Mouse (Mus musculus) ES-Bruce4 (cell line): Measurements from ENCODE around the gene Smn1. TPM values are rescaled to one million over a fixed set of nuclear protein-coding genes. Genes with fewer than 3 reads are reported as not detected.
A peak's percentile ranks its signal among the peaks of the same experiment; 100 is the strongest.

ENCODE experiments used
- H3K27ac ChIP-seq: 2 replicates; pipeline ENCODE4 v1.5.1; 2012; ENCODE audit warnings: low read length, inconsistent platforms; ENCODE audit not compliant: insufficient read depth
- H3K27me3 ChIP-seq: 2 replicates; pipeline ENCODE4 v1.6.1; 2012; ENCODE audit warnings: mild to moderate bottlenecking, low read length, inconsistent platforms; ENCODE audit not compliant: control insufficient read depth, poor library complexity, insufficient read depth, severe bottlenecking
- H3K36me3 ChIP-seq: 2 replicates; pipeline ENCODE4 v1.6.1; 2012; ENCODE audit warnings: inconsistent platforms, mild to moderate bottlenecking, low read length, moderate library complexity; ENCODE audit not compliant: control insufficient read depth, poor library complexity, insufficient read depth, severe bottlenecking
- H3K4me1 ChIP-seq: one replicate; pipeline ENCODE4 v1.8.1; 2011; ENCODE audit warnings: low read length; ENCODE audit not compliant: control insufficient read depth, insufficient read depth
- H3K4me3 ChIP-seq: 2 replicates; pipeline ENCODE4 v1.5.1; 2011; ENCODE audit warnings: low read depth, mild to moderate bottlenecking, low read length
- H3K9ac ChIP-seq: 2 replicates; pipeline ENCODE4 v1.6.1; 2012; ENCODE audit warnings: low read depth, mild to moderate bottlenecking, inconsistent platforms; ENCODE audit not compliant: poor library complexity, severe bottlenecking
- H3K9me3 ChIP-seq: replicated peaks from 2 replicates; pipeline ENCODE4 v1.6.1; 2012; ENCODE audit warnings: mild to moderate bottlenecking, low read length, inconsistent platforms; ENCODE audit not compliant: control insufficient read depth, poor library complexity, insufficient read depth, severe bottlenecking
- CTCF ChIP-seq: IDR thresholded peaks from one replicate; pipeline ENCODE4 v1.8.1; 2011; ENCODE audit warnings: low read depth, low read length
- EP300 ChIP-seq: IDR thresholded peaks from 2 replicates; pipeline ENCODE4 v1.6.1; 2011; ENCODE audit warnings: low read depth, low read length; ENCODE audit not compliant: insufficient read depth
- POLR2A ChIP-seq: IDR thresholded peaks from one replicate; pipeline ENCODE4 v1.8.1; 2011; ENCODE audit warnings: low read length; ENCODE audit not compliant: insufficient read depth
- polyA plus RNA-seq: library from polyadenylated mRNA; stranded (reverse); fragments of >200 nt; gene quantifications from 2 replicates; pipeline ENCODE4 v1.2.4, GENCODE M21; 2011; ENCODE audit warnings: low read depth; ENCODE audit not compliant: missing spikeins, insufficient read depth, insufficient read length

Smn1 gene
- 77.7 and 91.2 TPM in 2 replicates for polyA plus RNA-seq

DNA sequence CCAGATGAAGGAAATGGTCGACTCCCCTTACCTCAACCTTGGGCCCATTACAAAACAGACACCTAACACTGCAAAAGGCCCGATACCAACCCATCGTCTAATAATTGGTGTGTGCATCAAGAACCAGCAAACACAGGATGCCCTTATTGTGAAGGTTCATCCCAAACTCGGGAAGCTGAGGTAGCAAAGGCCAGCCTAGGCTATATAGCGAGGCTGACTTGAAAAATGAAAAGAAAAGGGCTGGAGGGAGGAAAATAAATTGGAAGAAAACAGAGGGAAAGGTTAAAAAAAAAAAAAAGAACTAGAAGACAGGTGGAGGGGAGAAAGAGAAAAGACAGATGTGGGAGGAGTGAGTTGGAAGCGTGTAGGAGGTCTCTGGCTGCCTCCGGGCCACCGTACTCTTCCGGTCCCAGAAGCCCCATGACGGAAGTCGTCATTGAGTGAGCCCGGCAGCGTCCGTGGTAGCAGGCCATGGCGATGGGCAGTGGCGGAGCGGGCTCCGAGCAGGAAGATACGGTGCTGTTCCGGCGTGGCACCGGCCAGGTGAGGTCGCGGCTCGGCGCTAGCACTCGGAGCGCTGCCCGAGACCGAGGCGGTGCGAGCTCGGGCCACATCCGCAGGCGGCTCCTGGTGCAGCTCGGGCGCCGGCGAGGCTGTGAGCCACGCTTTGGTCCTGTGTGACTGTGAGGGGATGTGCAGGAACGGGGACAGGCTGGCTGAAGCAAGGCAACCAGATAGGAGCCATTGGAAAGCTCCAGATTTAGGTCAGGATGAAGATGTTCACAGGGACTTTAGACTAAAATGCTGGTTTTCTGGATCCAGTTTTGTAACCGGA lies at the start of gene Smn1:
Gene Smn1 (plus strand): TSS at position 430 of the 835 bp plus-strand sequence.
- peaks cover 23% of the 10 kb centered on the region for H3K36me3 ChIP-seq
- H3K9me3 ChIP-seq, result no peaks in the 10 kb centered on the region
- H3K27me3 ChIP-seq, result no peaks in the 10 kb centered on the region
- no peak within 1 kb of the TSS for H3K27ac ChIP-seq
- H3K4me3 ChIP-seq, result peak within 1 kb of the TSS; percentile 94
- peak within 1 kb of the TSS; percentile 83 for H3K9ac ChIP-seq
- no peaks in the 10 kb centered on the region for H3K4me1 ChIP-seq
- TF ChIP-seq EP300, result 0 out of 2 replicates have a peak, but pooled peaks have one; percentile 33
- TF ChIP-seq POLR2A, result peak; percentile 22
- TF ChIP-seq CTCF, result no peak

GRCm38 (mm10) chr13:100098808-100099207 lies 25.8 kb upstream of the Smn1 start:
- Histone ChIP-seq H3K4me3 (no peak overlapping the region), H3K27ac (no peak overlapping the region), H3K4me1 (peaks cover 1% of the 10 kb centered on the region), H3K9ac (no peak overlapping the region), H3K9me3 (no peaks in the 10 kb centered on the region), H3K27me3 (no peaks in the 10 kb centered on the region), H3K36me3 (peaks cover 35% of the 10 kb centered on the region)
- TF ChIP-seq EP300 (no peak), CTCF (no peak), POLR2A (no peak)

GRCm38 (mm10) chr13:100103052-100103658 lies 21.5 kb upstream of the Smn1 start:
- Histone ChIP-seq H3K36me3 (peaks cover 8% of the 10 kb centered on the region), H3K4me3 (peak overlapping the region; percentile 87), H3K9me3 (no peaks in the 10 kb centered on the region), H3K27ac (no peak overlapping the region), H3K27me3 (no peaks in the 10 kb centered on the region), H3K4me1 (peaks cover 1% of the 10 kb centered on the region), H3K9ac (peak overlapping the region; percentile 88)
- TF ChIP-seq POLR2A (no peak), EP300 (no peak), CTCF (no peak)

DNA sequence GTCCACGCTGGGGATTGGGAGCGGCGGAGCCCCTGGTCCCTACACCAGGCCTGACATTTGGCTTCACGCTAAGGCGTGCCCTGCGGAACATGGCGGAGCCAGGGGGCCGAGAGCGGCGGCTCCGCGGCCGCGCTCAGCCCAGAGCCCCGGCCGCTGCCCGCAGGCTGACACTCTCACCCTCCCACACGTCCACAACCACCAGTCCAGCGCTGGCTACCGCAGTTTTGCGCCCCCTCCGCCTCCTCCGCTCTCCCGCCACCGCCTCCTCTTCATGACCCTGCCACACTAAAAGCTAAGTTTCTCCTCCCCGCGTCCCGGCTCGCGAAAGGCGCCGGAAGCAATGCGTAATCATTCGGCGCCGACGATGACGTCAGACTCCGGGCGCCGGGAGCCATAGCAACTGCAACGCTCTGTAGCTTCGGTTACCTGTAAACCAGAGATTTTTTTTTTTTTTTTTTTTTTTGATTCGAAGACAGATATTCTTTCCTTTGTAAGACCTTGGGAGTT lies 20.9 kb upstream of the Smn1 start, which contains the start of gene Bdp1:
Gene Bdp1 (minus strand): TSS at position 323 of the 507 bp plus-strand sequence.
- H3K9me3 ChIP-seq, result no peaks in the 10 kb centered on the region
- H3K4me3 ChIP-seq, result peak within 1 kb of the TSS; percentile 87
- H3K27ac ChIP-seq, result no peak within 1 kb of the TSS
- peak within 1 kb of the TSS; percentile 88 for H3K9ac ChIP-seq
- H3K4me1 ChIP-seq, result peaks cover 1% of the 10 kb centered on the region
- peaks cover 5% of the 10 kb centered on the region for H3K36me3 ChIP-seq
- 0 out of 2 replicates have a peak, but pooled peaks cover 2% of the 10 kb centered on the region for H3K27me3 ChIP-seq
- TF ChIP-seq POLR2A, result peak; percentile 59
- TF ChIP-seq CTCF, result no peak
- no peak for TF ChIP-seq EP300

DNA sequence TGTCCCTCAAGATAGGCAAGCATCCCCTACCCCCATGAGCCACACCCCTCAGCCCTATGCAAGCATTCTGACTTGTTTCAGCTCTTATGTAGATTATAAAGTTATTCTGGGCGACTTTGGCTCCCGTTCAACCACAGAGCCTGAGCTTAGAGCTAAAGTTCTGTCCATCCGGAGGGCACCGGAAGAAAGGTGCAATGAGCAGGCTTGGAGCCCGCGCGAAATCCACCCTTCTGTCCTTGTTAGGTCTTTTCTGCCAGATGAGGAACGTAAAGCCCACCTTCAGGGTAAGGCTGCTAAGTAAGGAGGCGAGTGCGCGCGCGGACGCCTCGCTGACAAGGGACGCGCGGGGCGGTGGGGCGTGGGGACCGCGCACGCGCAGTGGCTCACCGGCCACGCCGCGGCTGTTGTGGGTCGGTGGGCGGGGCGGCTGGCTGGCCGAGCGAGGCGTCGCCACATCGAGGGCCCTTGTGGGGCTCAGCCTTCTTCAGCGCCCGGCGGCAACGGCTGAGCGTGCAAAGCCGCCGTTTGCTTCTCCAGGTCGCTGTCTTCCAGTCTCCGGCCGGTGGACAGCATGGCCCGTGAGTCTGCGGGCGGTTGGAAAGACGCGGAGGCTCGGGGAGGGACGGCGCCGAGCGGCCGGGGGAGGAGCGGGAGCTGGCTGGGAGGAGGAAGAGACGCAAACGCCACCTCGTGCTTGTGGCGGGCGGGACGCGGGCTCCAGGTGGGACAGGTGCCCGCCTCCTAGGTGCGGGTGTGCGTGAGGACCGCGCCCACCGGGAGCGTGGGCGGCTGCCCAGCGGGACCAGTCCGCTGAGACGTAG lies 16.8 kb upstream of the Smn1 start, which contains the start of gene Serf1:
Gene Serf1 (plus strand): TSS at position 361 of the 821 bp plus-strand sequence.
- H3K4me3 ChIP-seq, result peak within 1 kb of the TSS; percentile 82
- no peaks in the 10 kb centered on the region for H3K9me3 ChIP-seq
- no peaks in the 10 kb centered on the region for H3K36me3 ChIP-seq
- peak within 1 kb of the TSS; percentile 14 for H3K9ac ChIP-seq
- H3K27ac ChIP-seq, result no peak within 1 kb of the TSS
- no peaks in the 10 kb centered on the region for H3K4me1 ChIP-seq
- TF ChIP-seq EP300 (no peak), CTCF (no peak), POLR2A (no peak)
- peaks cover 4% of the 10 kb centered on the region; the same call in 1 of the 2 replicates for H3K27me3 ChIP-seq
